Mouse (Mus musculus) MEL (cell line): ENCODE results near the gene Tnfaip8l3. TPM values are rescaled to one million over a fixed set of nuclear protein-coding genes. Genes with fewer than 3 reads are reported as not detected.

Experiments
- DNase-seq: peaks from one replicate; pipeline ENCODE4 v3.0.0; 2011; ENCODE audit warnings: low read depth, low spot score
- H3K27ac ChIP-seq: 2 replicates; pipeline ENCODE4 v1.5.1; 2012; ENCODE audit warnings: low read depth, mild to moderate bottlenecking, control low read depth, low read length, moderate library complexity; ENCODE audit not compliant: control insufficient read depth
- H3K27me3 ChIP-seq, 2 experiments: fragments of 150-350 bp in 1 of 2; sonication (generic) in 1 of 2; 2 replicates each; pipeline ENCODE4 v1.6.1; 2012; ENCODE audit warnings: low read length in 2 of 2, mild to moderate bottlenecking in 2 of 2, improper control_type of control experiment in 1 of 2, moderate library complexity in 1 of 2; ENCODE audit not compliant: insufficient read depth in 2 of 2, control insufficient read depth in 1 of 2
- H3K36me3 ChIP-seq, 2 experiments: 2 replicates each; pipeline ENCODE4 v1.6.1; 2012 to 2014; ENCODE audit warnings: low read length in 2 of 2, improper control_type of control experiment in 1 of 2, inconsistent platforms in 1 of 2, mild to moderate bottlenecking in 1 of 2; ENCODE audit not compliant: insufficient read depth in 2 of 2, control insufficient read depth in 1 of 2
- H3K4me1 ChIP-seq, 2 experiments: fragments of 150-350 bp in 1 of 2; sonication (generic) in 1 of 2; 2 replicates each; pipeline ENCODE4 v1.6.1; 2012; ENCODE audit warnings: low read length in 2 of 2, improper control_type of control experiment in 1 of 2, mild to moderate bottlenecking in 1 of 2; ENCODE audit not compliant: insufficient read depth in 2 of 2, control insufficient read depth in 1 of 2
- H3K4me3 ChIP-seq, 2 experiments: fragments of 150-350 bp in 1 of 2; sonication (generic) in 1 of 2; 2 replicates each; pipeline ENCODE4 v1.5.1; 2012; ENCODE audit warnings: low read depth in 2 of 2, low read length in 2 of 2, mild to moderate bottlenecking in 2 of 2, moderate library complexity in 2 of 2, control low read depth in 1 of 2, improper control_type of control experiment in 1 of 2; ENCODE audit not compliant: control insufficient read depth in 1 of 2, insufficient read depth in 1 of 2
- H3K79me2 ChIP-seq: 2 replicates; pipeline ENCODE4 v1.6.1; 2012; ENCODE audit warnings: mild to moderate bottlenecking, low read length, moderate library complexity; ENCODE audit not compliant: control insufficient read depth, poor library complexity, insufficient read depth
- H3K9ac ChIP-seq: 2 replicates; pipeline ENCODE4 v1.6.1; 2012; ENCODE audit warnings: low read depth, mild to moderate bottlenecking, control low read depth, low read length, moderate library complexity; ENCODE audit not compliant: control insufficient read depth, poor library complexity, severe bottlenecking
- H3K9me3 ChIP-seq: fragments of 150-350 bp; sonication (generic); replicated peaks from 2 replicates; pipeline ENCODE4 v1.6.1; 2012; ENCODE audit warnings: mild to moderate bottlenecking, low read length, improper control_type of control experiment, moderate library complexity; ENCODE audit not compliant: insufficient read depth
- BHLHE40 ChIP-seq: IDR thresholded peaks from 2 replicates; pipeline ENCODE4 v1.6.1; 2012; ENCODE audit warnings: low read depth, mild to moderate bottlenecking, inconsistent platforms, low read length, improper control_type of control experiment, borderline replicate concordance
- CTCF ChIP-seq, 3 experiments: IDR thresholded peaks in 2 of 3; conservative IDR thresholded peaks in 1 of 3; 2 replicates each; pipeline ENCODE4 v1.5.1; 2011 to 2012; ENCODE audit warnings: low read length in 3 of 3, low read depth in 2 of 3, mild to moderate bottlenecking in 2 of 3, improper control_type of control experiment in 1 of 3, inconsistent platforms in 1 of 3, mixed read lengths in 1 of 3, moderate library complexity in 1 of 3; ENCODE audit not compliant: control insufficient read depth in 1 of 3, insufficient read depth in 1 of 3, poor library complexity in 1 of 3, severe bottlenecking in 1 of 3
- ELF1 ChIP-seq: IDR thresholded peaks from 2 replicates; pipeline ENCODE4 v1.6.1; 2014; ENCODE audit warnings: low read depth, mild to moderate bottlenecking, inconsistent platforms, low read length, improper control_type of control experiment, moderate library complexity
- GABPA ChIP-seq: IDR thresholded peaks from 2 replicates; pipeline ENCODE4 v1.6.1; 2012; ENCODE audit warnings: low read depth, mild to moderate bottlenecking, inconsistent platforms, low read length, improper control_type of control experiment, moderate library complexity
- GATA1 ChIP-seq: IDR thresholded peaks from 2 replicates; pipeline ENCODE4 v1.6.1; 2011; ENCODE audit warnings: low read depth, low read length, improper control_type of control experiment
- JUND ChIP-seq: IDR thresholded peaks from 2 replicates; pipeline ENCODE4 v1.6.1; 2011; ENCODE audit warnings: low read depth, mild to moderate bottlenecking, improper control_type of control experiment, low read length
- KAT2A ChIP-seq: conservative IDR thresholded peaks from 2 replicates; pipeline ENCODE4 v1.6.1; 2012; ENCODE audit warnings: low read depth, low read length, improper control_type of control experiment, inconsistent platforms
- MAZ ChIP-seq: IDR thresholded peaks from 2 replicates; pipeline ENCODE4 v1.6.1; 2012; ENCODE audit warnings: low read depth, mild to moderate bottlenecking, inconsistent platforms, low read length, improper control_type of control experiment
- MYB ChIP-seq: IDR thresholded peaks from 2 replicates; pipeline ENCODE4 v1.6.1; 2011; ENCODE audit warnings: mild to moderate bottlenecking, low read depth, low read length, improper control_type of control experiment
- POLR2A ChIP-seq, 2 experiments: IDR thresholded peaks; 2 replicates each; pipeline ENCODE4 v1.6.1; 2011 to 2012; ENCODE audit warnings: low read length in 2 of 2, mild to moderate bottlenecking in 2 of 2, control low read depth in 1 of 2, improper control_type of control experiment in 1 of 2, low read depth in 1 of 2, moderate library complexity in 1 of 2; ENCODE audit not compliant: control insufficient read depth in 1 of 2, insufficient read depth in 1 of 2, poor library complexity in 1 of 2
- POLR2AphosphoS2 ChIP-seq: IDR thresholded peaks from 2 replicates; pipeline ENCODE4 v1.6.1; 2011; ENCODE audit warnings: low read length, improper control_type of control experiment
- POLR2AphosphoS5 ChIP-seq: IDR thresholded peaks from 2 replicates; pipeline ENCODE4 v1.6.1; 2012; ENCODE audit warnings: low read depth, borderline replicate concordance, mild to moderate bottlenecking, inconsistent platforms, low read length, moderate library complexity, mixed read lengths
- RAD21 ChIP-seq: IDR thresholded peaks from 2 replicates; pipeline ENCODE4 v1.6.1; 2011; ENCODE audit warnings: mild to moderate bottlenecking, low read depth, low read length, improper control_type of control experiment
- SIN3A ChIP-seq: IDR thresholded peaks from 2 replicates; pipeline ENCODE4 v1.6.1; 2012; ENCODE audit warnings: low read length, improper control_type of control experiment, inconsistent platforms
- TAL1 ChIP-seq: IDR thresholded peaks from 2 replicates; pipeline ENCODE4 v1.6.1; 2012; ENCODE audit warnings: mild to moderate bottlenecking, inconsistent platforms, low read length, moderate library complexity, mixed read lengths
- TCF12 ChIP-seq: IDR thresholded peaks from 2 replicates; pipeline ENCODE4 v1.6.1; 2014; ENCODE audit warnings: low read depth, mild to moderate bottlenecking, inconsistent platforms, low read length, improper control_type of control experiment, moderate library complexity
- USF1 ChIP-seq: IDR thresholded peaks from 2 replicates; pipeline ENCODE4 v1.6.1; 2014; ENCODE audit warnings: low read depth, mild to moderate bottlenecking, inconsistent platforms, low read length, improper control_type of control experiment, moderate library complexity
- ZKSCAN1 ChIP-seq: IDR thresholded peaks from 2 replicates; pipeline ENCODE4 v1.6.1; 2012; ENCODE audit warnings: low read depth, mild to moderate bottlenecking, inconsistent platforms, low read length, improper control_type of control experiment, moderate library complexity
- ZMIZ1 ChIP-seq: IDR thresholded peaks from 2 replicates; pipeline ENCODE4 v1.6.1; 2012; ENCODE audit warnings: low read depth, mild to moderate bottlenecking, inconsistent platforms, low read length, improper control_type of control experiment, moderate library complexity
- ZNF384 ChIP-seq: IDR thresholded peaks from 2 replicates; pipeline ENCODE4 v1.6.1; 2012; ENCODE audit warnings: low read depth, mild to moderate bottlenecking, inconsistent platforms, low read length, improper control_type of control experiment
- polyA plus RNA-seq, 2 experiments: library from polyadenylated mRNA; stranded (reverse) in 1 of 2; unstranded in 1 of 2; fragments of >175 nt in 1 of 2; fragments of >200 nt in 1 of 2; gene quantifications; 2 replicates each; pipeline versions ENCODE4 v1.2.1 to v1.2.4; 2012; ENCODE audit warnings: low replicate concordance in 2 of 2, low read depth in 1 of 2; ENCODE audit not compliant: insufficient read length in 2 of 2, insufficient read depth in 1 of 2, missing spikeins in 1 of 2
- total RNA-seq: library from RNA; depleted of rRNA; stranded (reverse); fragments of 300-350 nt; gene quantifications from 2 replicates; pipeline ENCODE4 v1.2.3, GENCODE M21; 2012

The Tnfaip8l3 gene
- total and polyA plus RNA-seq, 3 experiments: not detected

- H3K4me3 ChIP-seq: no peak overlapping the region
- no peaks in the 10 kb centered on the region for H3K27me3 ChIP-seq
- H3K79me2 ChIP-seq: no peaks in the 10 kb centered on the region
- TF ChIP-seq ZKSCAN1 (no peak), MYB (no peak), GATA1 (no peak), ELF1 (no peak), POLR2AphosphoS2 (no peak), BHLHE40 (no peak), TCF12 (no peak), RAD21 (no peak), POLR2AphosphoS5 (no peak), USF1 (no peak), JUND (no peak), KAT2A (no peak), CTCF (IDR thresholded peaks at IDR 0.05 in 2 of 3, conservative IDR thresholded peaks at IDR 0.05 in 1 of 3; ENCODE audit: control insufficient read depth in 1 of 3, insufficient read depth in 1 of 3, low read depth in 2 of 3, low read length in 3 of 3, poor library complexity in 1 of 3, severe bottlenecking in 1 of 3) (no peak), ZNF384 (no peak), TAL1 (no peak), SIN3A (no peak)
- H3K4me1 ChIP-seq: no peaks in the 10 kb centered on the region
- H3K27ac ChIP-seq: no peak overlapping the region
- no peak for DNase-seq
- H3K36me3 ChIP-seq: no peaks in the 10 kb centered on the region
- H3K9ac ChIP-seq: no peak overlapping the region
- no peaks in the 10 kb centered on the region for H3K9me3 ChIP-seq
Measured at GRCm38 (mm10) chr9:54098636-54099035, 30.4 kb upstream of the Tnfaip8l3 start.

GRCm38 (mm10) chr9:54097091-54097490 lies 28.9 kb upstream of the Tnfaip8l3 start:
- no peak overlapping the region for H3K27ac ChIP-seq
- no peak for TF ChIP-seq MAZ
- TF ChIP-seq MYB: no peak
- no peak for TF ChIP-seq GABPA
- no peak for TF ChIP-seq POLR2A (IDR thresholded peaks at IDR 0.05; ENCODE audit: control insufficient read depth in 1 of 2, insufficient read depth in 1 of 2, low read depth in 1 of 2, low read length in 2 of 2, poor library complexity in 1 of 2)
- no peak for TF ChIP-seq ZMIZ1
- TF ChIP-seq JUND: no peak
- TF ChIP-seq, all 39 proteins: peak for 0
- Histone ChIP-seq H3K27me3 (no peaks in the 10 kb centered on the region), H3K9ac (no peak overlapping the region), H3K36me3 (no peaks in the 10 kb centered on the region), H3K79me2 (no peaks in the 10 kb centered on the region), H3K4me1 (no peaks in the 10 kb centered on the region), H3K9me3 (no peaks in the 10 kb centered on the region), H3K4me3 (no peak overlapping the region)
- DNase-seq: no peak
